Mouse (Mus musculus): ENCODE data around the gene Rtn3. TPM values are rescaled to one million over a fixed set of nuclear protein-coding genes. Genes with fewer than 3 reads are reported as not detected.
A peak's percentile ranks its signal among the peaks of the same experiment; 100 is the strongest.

The Rtn3 gene
- polyA plus RNA-seq, 1 experiment = 190 TPM

GRCm38 (mm10) chr19:7484076-7484475 is 995 bp upstream of the Rtn3 start:
- Histone ChIP-seq H3K27ac (ENCODE audit: insufficient read depth, low read depth, low read length) (no peak overlapping the region), H3K4me3 (ENCODE audit: insufficient read depth, low read depth, low read length) (no peak overlapping the region), H3K36me3 (ENCODE audit: control insufficient read depth, insufficient read depth, low read length) (no peaks in the 10 kb centered on the region), H3K4me1 (ENCODE audit: control insufficient read depth, insufficient read depth, low read length) (peaks cover 7% of the 10 kb centered on the region; the same call in 1 of the 2 replicates), H3K27me3 (replicated peaks; ENCODE audit: control insufficient read depth, insufficient read depth, low read length) (no peaks in the 10 kb centered on the region)
- no peak for TF ChIP-seq CTCF (conservative IDR thresholded peaks at IDR 0.05; ENCODE audit: insufficient read depth, insufficient read length, low read depth, low read length)
- TF ChIP-seq POLR2A (IDR thresholded peaks at IDR 0.05; ENCODE audit: low read depth, low read length) = no peak
- peak; percentile 16 for DNase-seq
- WGBS = 53% methylated on average over 5 of the region's 5 CpGs

GRCm38 (mm10) chr19:7483512-7483882 is 416 bp upstream of the Rtn3 start:
- H3K4me3 ChIP-seq (ENCODE audit: insufficient read depth, low read depth, low read length) = peak overlapping the region; percentile 40
- TF ChIP-seq POLR2A (IDR thresholded peaks at IDR 0.05; ENCODE audit: low read depth, low read length) (no peak), CTCF (conservative IDR thresholded peaks at IDR 0.05; ENCODE audit: insufficient read depth, insufficient read length, low read depth, low read length) (no peak)
- WGBS = under 1% methylated on average over 6 of the region's 6 CpGs
- H3K36me3 ChIP-seq (ENCODE audit: control insufficient read depth, insufficient read depth, low read length) = no peaks in the 10 kb centered on the region
- no peak for DNase-seq
- H3K27ac ChIP-seq (ENCODE audit: insufficient read depth, low read depth, low read length) = peak overlapping the region; percentile 80
- H3K27me3 ChIP-seq (replicated peaks; ENCODE audit: control insufficient read depth, insufficient read depth, low read length) = no peaks in the 10 kb centered on the region
- H3K4me1 ChIP-seq (ENCODE audit: control insufficient read depth, insufficient read depth, low read length) = peaks cover 7% of the 10 kb centered on the region; the same call in 1 of the 2 replicates

GRCm38 (mm10) chr19:7482266-7482598 is 849 bp downstream of the Rtn3 start:
- WGBS = under 1% methylated on average over 7 of the region's 7 CpGs
- peaks cover 9% of the 10 kb centered on the region; the same call in 1 of the 2 replicates for H3K4me1 ChIP-seq (ENCODE audit: control insufficient read depth, insufficient read depth, low read length)
- TF ChIP-seq CTCF (conservative IDR thresholded peaks at IDR 0.05; ENCODE audit: insufficient read depth, insufficient read length, low read depth, low read length) (no peak), POLR2A (IDR thresholded peaks at IDR 0.05; ENCODE audit: low read depth, low read length) (no peak)
- peak overlapping the region; percentile 94; the same call in 1 of the 2 replicates for H3K27ac ChIP-seq (ENCODE audit: insufficient read depth, low read depth, low read length)
- peak; percentile 10 for DNase-seq
- no peaks in the 10 kb centered on the region for H3K27me3 ChIP-seq (replicated peaks; ENCODE audit: control insufficient read depth, insufficient read depth, low read length)
- peak overlapping the region; percentile 88 for H3K4me3 ChIP-seq (ENCODE audit: insufficient read depth, low read depth, low read length)
- H3K36me3 ChIP-seq (ENCODE audit: control insufficient read depth, insufficient read depth, low read length) = no peaks in the 10 kb centered on the region

- 10% methylated on average over 12 of the region's 12 CpGs for WGBS
- Histone ChIP-seq H3K4me3 (ENCODE audit: insufficient read depth, low read depth, low read length) (peak overlapping the region; percentile 48), H3K4me1 (ENCODE audit: control insufficient read depth, insufficient read depth, low read length) (peaks cover 13% of the 10 kb centered on the region; the same call in 1 of the 2 replicates), H3K27me3 (replicated peaks; ENCODE audit: control insufficient read depth, insufficient read depth, low read length) (no peaks in the 10 kb centered on the region), H3K36me3 (ENCODE audit: control insufficient read depth, insufficient read depth, low read length) (no peaks in the 10 kb centered on the region; the same call in 1 of the 2 replicates), H3K27ac (ENCODE audit: insufficient read depth, low read depth, low read length) (peak overlapping the region; percentile 20)
- TF ChIP-seq CTCF (conservative IDR thresholded peaks at IDR 0.05; ENCODE audit: insufficient read depth, insufficient read length, low read depth, low read length) (no peak), POLR2A (IDR thresholded peaks at IDR 0.05; ENCODE audit: low read depth, low read length) (no peak)
- peak; percentile 22 for DNase-seq
Observed at GRCm38 (mm10) chr19:7481541-7482265, 1.4 kb downstream of the Rtn3 start.

GRCm38 (mm10) chr19:7479751-7480248 is 3.3 kb downstream of the Rtn3 start:
- Histone ChIP-seq H3K36me3 (ENCODE audit: control insufficient read depth, insufficient read depth, low read length) (no peaks in the 10 kb centered on the region; the same call in 1 of the 2 replicates), H3K27ac (ENCODE audit: insufficient read depth, low read depth, low read length) (no peak overlapping the region), H3K4me1 (ENCODE audit: control insufficient read depth, insufficient read depth, low read length) (peaks cover 16% of the 10 kb centered on the region; the same call in 1 of the 2 replicates), H3K27me3 (replicated peaks; ENCODE audit: control insufficient read depth, insufficient read depth, low read length) (no peaks in the 10 kb centered on the region), H3K4me3 (ENCODE audit: insufficient read depth, low read depth, low read length) (no peak overlapping the region)
- 95% methylated on average over 3 of the region's 3 CpGs for WGBS
- no peak for DNase-seq
- TF ChIP-seq POLR2A (IDR thresholded peaks at IDR 0.05; ENCODE audit: low read depth, low read length) = no peak
- no peak for TF ChIP-seq CTCF (conservative IDR thresholded peaks at IDR 0.05; ENCODE audit: insufficient read depth, insufficient read length, low read depth, low read length)

- DNase-seq = peak; percentile 36
- 66% methylated on average over 2 of the region's 2 CpGs for whole genome bisulfite sequencing
- H3K4me3 ChIP-seq (ENCODE audit: insufficient read depth, low read depth, low read length) = no peak overlapping the region
- peaks cover 1% of the 10 kb centered on the region; the same call in 1 of the 2 replicates for H3K36me3 ChIP-seq (ENCODE audit: control insufficient read depth, insufficient read depth, low read length)
- peak overlapping the region; percentile 60; the same call in 1 of the 2 replicates for H3K27ac ChIP-seq (ENCODE audit: insufficient read depth, low read depth, low read length)
- peaks cover 10% of the 10 kb centered on the region; the same call in 1 of the 2 replicates for H3K4me1 ChIP-seq (ENCODE audit: control insufficient read depth, insufficient read depth, low read length)
- TF ChIP-seq CTCF (conservative IDR thresholded peaks at IDR 0.05; ENCODE audit: insufficient read depth, insufficient read length, low read depth, low read length) (no peak), POLR2A (IDR thresholded peaks at IDR 0.05; ENCODE audit: low read depth, low read length) (no peak)
- H3K27me3 ChIP-seq (replicated peaks; ENCODE audit: control insufficient read depth, insufficient read depth, low read length) = 0 out of 2 replicates have a peak, but pooled peaks cover 1% of the 10 kb centered on the region
Observed at GRCm38 (mm10) chr19:7470643-7471042, 12.4 kb downstream of the Rtn3 start.

GRCm38 (mm10) chr19:7467915-7468314 is 15.2 kb downstream of the Rtn3 start:
- H3K27me3 ChIP-seq (replicated peaks; ENCODE audit: control insufficient read depth, insufficient read depth, low read length) = 0 out of 2 replicates have a peak, but pooled peaks cover 1% of the 10 kb centered on the region
- H3K4me1 ChIP-seq (ENCODE audit: control insufficient read depth, insufficient read depth, low read length) = peaks cover 4% of the 10 kb centered on the region; the same call in 1 of the 2 replicates
- TF ChIP-seq CTCF (conservative IDR thresholded peaks at IDR 0.05; ENCODE audit: insufficient read depth, insufficient read length, low read depth, low read length) (no peak), POLR2A (IDR thresholded peaks at IDR 0.05; ENCODE audit: low read depth, low read length) (no peak)
- no peaks in the 10 kb centered on the region for H3K36me3 ChIP-seq (ENCODE audit: control insufficient read depth, insufficient read depth, low read length)
- no peak for DNase-seq
- H3K4me3 ChIP-seq (ENCODE audit: insufficient read depth, low read depth, low read length) = no peak overlapping the region
- peak overlapping the region; percentile 9; the same call in 1 of the 2 replicates for H3K27ac ChIP-seq (ENCODE audit: insufficient read depth, low read depth, low read length)
